Mouse (Mus musculus) forebrain, embryonic 13.5 days (tissue): ENCODE results near the gene Grap2. TPM values are rescaled to one million over a fixed set of nuclear protein-coding genes. Genes with fewer than 3 reads are reported as not detected.

Experiments used
- ATAC-seq: fragments of 200-750 bp; cut with Nextera tagmentation; 2 replicates; pipeline ENCODE4 v1.8.0; 2017
- H3K27ac ChIP-seq: fragments of 300-500 bp; sonication (generic); 2 replicates; pipeline ENCODE4 v1.5.1; 2015; ENCODE audit warnings: inconsistent platforms, mild to moderate bottlenecking, moderate library complexity
- H3K27me3 ChIP-seq: fragments of 300-500 bp; sonication (generic); 2 replicates; pipeline ENCODE4 v1.6.1; 2015; ENCODE audit warnings: mild to moderate bottlenecking, inconsistent platforms
- H3K36me3 ChIP-seq: fragments of 300-500 bp; sonication (generic); 2 replicates; pipeline ENCODE4 v1.6.1; 2015; ENCODE audit warnings: mild to moderate bottlenecking, inconsistent platforms; ENCODE audit not compliant: poor library complexity, severe bottlenecking
- H3K4me1 ChIP-seq: fragments of 300-500 bp; sonication (generic); 2 replicates; pipeline ENCODE4 v1.6.1; 2015; ENCODE audit warnings: inconsistent platforms
- H3K4me2 ChIP-seq: fragments of 300-500 bp; sonication (generic); 2 replicates; pipeline ENCODE4 v1.6.1; 2015; ENCODE audit warnings: inconsistent platforms, mild to moderate bottlenecking, moderate library complexity
- H3K4me3 ChIP-seq: fragments of 300-500 bp; sonication (generic); 2 replicates; pipeline ENCODE4 v1.5.1; 2015; ENCODE audit warnings: mild to moderate bottlenecking, inconsistent platforms
- H3K9ac ChIP-seq: fragments of 300-500 bp; sonication (generic); 2 replicates; pipeline ENCODE4 v1.6.1; 2015; ENCODE audit warnings: mild to moderate bottlenecking, inconsistent platforms
- H3K9me3 ChIP-seq: fragments of 300-500 bp; sonication (generic); replicated peaks from 2 replicates; pipeline ENCODE4 v1.6.1; 2016; ENCODE audit warnings: inconsistent platforms
- WGBS: fragments of 180-500 bp; shearing (Covaris S2); methylation state at CpG from one replicate; pipeline ENCODE4 v1.1.7; 2015; 5-methylcytosine and 5-hydroxymethylcytosine counted together
- polyA plus RNA-seq: library from polyadenylated mRNA; unstranded; fragments of >200 nt; fragmentation: Nextera tagmentation; extraction: Ambion mirVana; gene quantifications from 2 replicates; pipeline ENCODE4 v1.2.1, GENCODE M21; 2015

Gene Grap2
- polyA plus RNA-seq, 1 experiment from 2014 or later, result 0.26 TPM

DNA sequence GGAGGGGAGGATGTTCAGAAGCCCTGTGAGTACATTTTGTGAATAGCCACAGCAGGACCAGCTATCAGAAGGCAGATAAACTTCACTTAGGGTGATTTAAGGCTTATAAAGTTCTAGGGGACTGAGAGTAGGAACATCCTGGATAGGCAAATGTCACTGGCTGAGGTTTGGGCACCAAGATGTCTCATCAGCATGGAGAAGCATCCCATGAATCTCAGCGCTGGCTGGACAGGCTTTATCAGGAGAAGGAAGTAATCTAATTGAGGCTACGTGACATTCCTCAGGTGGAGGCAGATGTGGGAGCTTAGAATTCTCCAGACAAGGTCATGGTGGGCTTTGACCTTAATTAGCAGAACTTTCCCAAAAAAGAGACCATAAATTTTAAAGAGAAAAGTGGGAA, 16.4 kb upstream of the Grap2 start:
- no peak overlapping the region for H3K9ac ChIP-seq
- H3K27me3 ChIP-seq, result no peaks in the 10 kb centered on the region
- WGBS, result 80% methylated on average over 2 of the region's 2 CpGs
- H3K9me3 ChIP-seq, result no peaks in the 10 kb centered on the region
- no peaks in the 10 kb centered on the region for H3K4me1 ChIP-seq
- no peak overlapping the region for H3K27ac ChIP-seq
- no peak for ATAC-seq
- H3K4me2 ChIP-seq, result no peak overlapping the region
- no peak overlapping the region for H3K4me3 ChIP-seq
- H3K36me3 ChIP-seq, result no peaks in the 10 kb centered on the region

DNA sequence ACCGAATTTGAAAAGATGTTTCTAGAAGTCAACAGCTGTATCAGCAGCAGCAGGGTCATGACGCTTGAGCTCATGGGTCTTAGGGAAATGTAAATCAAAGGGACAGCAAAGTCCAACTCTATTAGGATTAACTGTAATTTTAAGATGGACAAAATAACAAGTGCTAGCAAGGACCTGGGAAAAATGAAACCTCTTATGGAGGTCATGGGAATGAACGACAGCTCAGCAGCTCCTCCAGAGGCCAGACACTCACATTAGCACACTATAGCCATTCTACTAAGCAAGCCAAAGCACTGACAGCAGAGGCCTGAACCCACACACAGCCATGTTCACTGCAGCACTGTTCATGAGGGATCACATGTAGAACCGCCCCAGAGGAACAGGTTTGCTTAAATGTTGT, 14.6 kb upstream of the Grap2 start:
- no peak for ATAC-seq
- H3K27ac ChIP-seq, result no peak overlapping the region
- no peaks in the 10 kb centered on the region for H3K27me3 ChIP-seq
- H3K9ac ChIP-seq, result no peak overlapping the region
- no peak overlapping the region for H3K4me3 ChIP-seq
- no peaks in the 10 kb centered on the region for H3K9me3 ChIP-seq
- WGBS, result 75% methylated on average over 4 of the region's 4 CpGs
- H3K4me2 ChIP-seq, result no peak overlapping the region
- H3K4me1 ChIP-seq, result 0 out of 2 replicates have a peak, but pooled peaks cover 3% of the 10 kb centered on the region
- H3K36me3 ChIP-seq, result no peaks in the 10 kb centered on the region

DNA sequence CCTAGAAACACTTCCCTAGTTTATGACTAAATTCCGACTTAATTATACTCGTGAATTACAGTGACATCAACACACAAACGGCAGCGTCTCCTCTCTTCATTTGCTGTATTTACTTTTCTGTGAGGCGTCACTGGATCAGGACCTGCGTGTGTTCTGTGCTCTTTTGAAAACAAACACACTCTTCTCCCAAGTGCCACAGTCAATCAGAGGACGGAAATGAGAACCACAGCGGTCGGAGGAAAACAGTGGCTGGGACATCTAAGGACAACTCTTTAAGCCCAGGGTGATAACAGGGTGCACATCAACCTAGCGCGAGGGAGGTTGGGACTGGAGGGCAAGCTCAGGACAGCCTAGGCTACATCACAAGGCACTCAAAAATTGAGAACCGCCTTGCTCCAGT, 12.9 kb upstream of the Grap2 start:
- H3K4me1 ChIP-seq, result 0 out of 2 replicates have a peak, but pooled peaks cover 3% of the 10 kb centered on the region
- H3K36me3 ChIP-seq, result no peaks in the 10 kb centered on the region
- H3K4me2 ChIP-seq, result no peak overlapping the region
- 82% methylated on average over 12 of the region's 12 CpGs for WGBS
- H3K4me3 ChIP-seq, result no peak overlapping the region
- no peaks in the 10 kb centered on the region for H3K27me3 ChIP-seq
- H3K27ac ChIP-seq, result no peak overlapping the region
- no peak for ATAC-seq
- H3K9ac ChIP-seq, result no peak overlapping the region
- H3K9me3 ChIP-seq, result no peaks in the 10 kb centered on the region

DNA sequence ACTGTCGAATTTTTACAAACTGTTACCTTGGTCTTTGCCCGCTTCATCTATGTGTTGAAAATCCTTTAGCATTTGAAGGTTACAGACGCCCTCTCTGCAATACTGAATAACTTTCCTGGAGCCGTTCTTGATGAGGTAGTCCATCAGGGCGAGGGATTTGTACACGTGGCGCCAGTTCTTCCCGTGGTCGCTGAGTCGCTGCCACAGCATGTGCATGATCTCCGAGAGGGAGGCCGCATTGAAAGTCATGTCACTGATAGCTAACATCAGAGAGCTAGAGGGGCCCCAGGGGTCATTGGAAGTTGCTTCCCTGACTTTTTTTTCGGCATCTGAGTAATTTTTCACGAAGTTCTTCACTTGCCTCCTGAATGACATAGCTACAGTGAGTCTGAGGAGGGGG, 12.4 kb upstream of the Grap2 start:
- Histone ChIP-seq H3K9me3 (no peaks in the 10 kb centered on the region), H3K27me3 (no peaks in the 10 kb centered on the region), H3K9ac (no peak overlapping the region), H3K4me3 (no peak overlapping the region), H3K27ac (no peak overlapping the region), H3K36me3 (no peaks in the 10 kb centered on the region), H3K4me1 (0 out of 2 replicates have a peak, but pooled peaks cover 3% of the 10 kb centered on the region), H3K4me2 (no peak overlapping the region)
- ATAC-seq, result no peak
- 73% methylated on average over 14 of the region's 14 CpGs for WGBS

DNA sequence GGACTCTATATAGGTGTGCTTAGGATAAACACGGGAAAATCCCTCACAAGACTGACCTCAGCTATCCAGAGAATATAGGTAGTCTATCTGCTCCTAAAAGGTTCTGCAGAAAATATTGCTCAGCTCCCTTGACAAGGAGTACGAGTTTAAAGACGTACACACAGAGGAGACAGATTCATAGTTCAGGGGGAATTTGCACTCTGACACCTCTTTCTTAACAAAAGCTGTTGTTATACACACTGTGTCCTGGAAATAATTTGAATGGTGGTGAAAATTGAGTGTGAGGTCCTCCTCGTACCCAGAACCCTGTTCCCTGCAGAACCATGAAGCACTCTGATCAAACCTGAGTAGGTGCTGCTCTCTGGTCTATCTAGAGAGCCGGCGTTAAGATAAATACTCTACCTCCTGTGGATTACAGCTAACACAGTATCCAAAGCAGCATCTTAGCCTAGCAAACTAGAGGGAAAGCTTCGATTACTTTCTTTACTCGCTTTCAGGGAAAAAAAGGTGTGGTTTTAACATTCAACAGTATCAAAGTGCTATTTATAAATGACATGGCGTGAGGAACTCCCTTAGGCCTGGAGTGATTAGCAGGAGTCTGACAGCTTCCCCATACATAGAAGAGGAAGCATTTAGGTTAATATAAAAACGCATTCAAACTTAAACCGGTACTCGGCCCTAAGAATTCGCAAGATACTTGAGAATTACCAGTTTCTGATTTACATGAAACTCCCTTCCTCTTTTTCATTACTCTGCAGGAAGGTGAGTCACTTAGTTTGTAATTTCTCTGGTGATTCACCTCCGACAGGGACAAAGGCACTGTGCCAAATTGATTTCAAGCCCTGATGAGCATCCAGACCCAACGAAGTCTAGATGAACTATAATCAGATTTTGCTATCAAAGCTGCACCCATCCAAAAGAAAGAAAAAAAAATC, 11.5 kb upstream of the Grap2 start:
- H3K4me3 ChIP-seq, result no peak overlapping the region
- no peaks in the 10 kb centered on the region for H3K27me3 ChIP-seq
- no peaks in the 10 kb centered on the region for H3K9me3 ChIP-seq
- 60% methylated on average over 15 of the region's 15 CpGs for WGBS
- no peak overlapping the region for H3K27ac ChIP-seq
- no peak overlapping the region for H3K4me2 ChIP-seq
- no peak for ATAC-seq
- H3K9ac ChIP-seq, result no peak overlapping the region
- no peaks in the 10 kb centered on the region for H3K36me3 ChIP-seq
- 0 out of 2 replicates have a peak, but pooled peaks cover 3% of the 10 kb centered on the region for H3K4me1 ChIP-seq

DNA sequence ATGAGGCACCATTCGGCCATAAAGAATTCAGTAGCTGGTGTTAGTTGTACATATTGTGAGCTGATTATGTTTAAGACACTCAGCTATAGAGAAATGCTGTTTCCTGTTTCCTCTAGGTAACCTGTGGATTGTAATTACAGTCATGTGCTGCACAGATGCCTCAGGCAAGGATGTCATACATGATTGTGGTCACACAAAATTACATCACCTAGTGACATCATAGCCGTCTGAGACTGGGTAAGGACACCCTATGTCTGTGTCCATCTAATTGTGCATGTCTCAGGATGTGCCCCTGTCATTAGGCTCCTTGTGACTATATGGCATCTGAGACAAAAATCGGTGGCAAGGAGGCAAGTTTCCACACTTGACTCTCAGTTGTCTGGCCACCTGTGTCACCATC, 9.9 kb upstream of the Grap2 start:
- no peaks in the 10 kb centered on the region for H3K27me3 ChIP-seq
- H3K4me1 ChIP-seq, result 0 out of 2 replicates have a peak, but pooled peaks cover 3% of the 10 kb centered on the region
- no peak overlapping the region for H3K4me3 ChIP-seq
- H3K9ac ChIP-seq, result no peak overlapping the region
- H3K36me3 ChIP-seq, result no peaks in the 10 kb centered on the region
- no peak for ATAC-seq
- 84% methylated on average over 3 of the region's 3 CpGs for WGBS
- no peak overlapping the region for H3K4me2 ChIP-seq
- no peak overlapping the region for H3K27ac ChIP-seq
- no peaks in the 10 kb centered on the region for H3K9me3 ChIP-seq

DNA sequence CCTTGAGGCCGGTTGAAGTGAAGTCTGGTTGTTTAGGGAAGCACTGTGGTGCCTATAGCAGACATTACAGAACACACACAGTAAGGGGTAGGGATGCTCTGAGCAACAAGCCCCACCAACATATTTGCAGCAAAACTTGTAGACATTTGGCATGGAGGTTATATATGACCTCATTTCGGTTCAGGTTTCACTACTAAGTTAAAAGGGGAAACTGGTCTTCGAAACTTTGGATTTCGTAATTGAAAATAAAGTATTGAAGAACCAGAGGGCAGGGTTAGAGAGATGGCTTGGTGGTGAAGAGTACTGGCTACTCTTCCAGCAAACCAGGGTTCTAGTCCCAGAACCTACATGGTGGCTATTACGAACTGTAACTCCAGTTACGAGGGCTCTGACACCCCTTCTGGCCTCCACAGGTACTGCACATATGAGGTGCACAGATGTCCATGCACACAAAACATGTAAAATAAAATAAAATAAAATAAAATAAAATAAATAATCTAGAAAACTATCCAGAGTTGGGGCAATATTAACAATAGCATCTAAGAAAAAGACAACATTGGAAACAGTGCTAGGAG, 8.7 kb upstream of the Grap2 start:
- no peak overlapping the region for H3K9ac ChIP-seq
- 91% methylated on average over 6 of the region's 6 CpGs for WGBS
- no peaks in the 10 kb centered on the region for H3K27me3 ChIP-seq

DNA sequence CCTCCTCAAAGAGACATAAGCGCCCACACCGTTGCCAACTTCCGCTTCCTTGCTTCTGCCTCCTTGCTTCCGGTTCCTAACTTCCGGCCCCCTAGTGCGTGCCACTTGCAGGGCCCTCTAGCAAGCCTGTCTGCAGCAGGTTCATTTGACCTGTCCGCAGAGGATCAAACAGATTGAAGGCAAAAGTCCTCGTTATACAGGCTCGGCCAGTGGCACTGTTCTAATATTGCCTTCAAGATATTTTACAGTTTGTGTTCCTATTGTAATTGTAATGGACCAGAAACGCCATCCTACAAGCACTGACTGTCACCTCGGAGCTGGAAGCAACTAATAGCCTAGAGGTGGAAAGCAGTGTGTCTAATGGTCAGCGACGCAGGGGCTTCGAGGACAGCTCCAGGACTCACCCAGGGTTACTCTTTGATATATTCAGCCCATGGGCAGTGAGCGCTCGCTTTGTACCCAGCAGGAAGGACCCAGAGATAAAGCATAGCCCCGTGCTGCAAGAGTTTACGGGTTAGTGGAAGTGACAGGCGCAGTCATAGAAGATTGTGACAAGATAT, 7.2 kb upstream of the Grap2 start, which contains the start of gene Enthd1:
TSS of gene Enthd1 (minus strand) at position 51 of the 560 bp plus-strand sequence.
- Histone ChIP-seq H3K27me3 (no peaks in the 10 kb centered on the region), H3K9ac (no peak within 1 kb of the TSS), H3K9me3 (no peaks in the 10 kb centered on the region), H3K27ac (no peak within 1 kb of the TSS), H3K4me1 (0 out of 2 replicates have a peak, but pooled peaks cover 3% of the 10 kb centered on the region), H3K36me3 (no peaks in the 10 kb centered on the region), H3K4me3 (no peak within 1 kb of the TSS), H3K4me2 (no peak within 1 kb of the TSS)
- ATAC-seq, result no peak
- 79% methylated on average over 19 of the region's 19 CpGs for WGBS

More for the DNA sequence above, 8.7 kb upstream of the Grap2 start:
- Histone ChIP-seq H3K9me3 (no peaks in the 10 kb centered on the region), H3K36me3 (no peaks in the 10 kb centered on the region), H3K4me3 (no peak overlapping the region), H3K4me2 (no peak overlapping the region), H3K27ac (no peak overlapping the region), H3K4me1 (0 out of 2 replicates have a peak, but pooled peaks cover 3% of the 10 kb centered on the region)
- no peak for ATAC-seq

DNA sequence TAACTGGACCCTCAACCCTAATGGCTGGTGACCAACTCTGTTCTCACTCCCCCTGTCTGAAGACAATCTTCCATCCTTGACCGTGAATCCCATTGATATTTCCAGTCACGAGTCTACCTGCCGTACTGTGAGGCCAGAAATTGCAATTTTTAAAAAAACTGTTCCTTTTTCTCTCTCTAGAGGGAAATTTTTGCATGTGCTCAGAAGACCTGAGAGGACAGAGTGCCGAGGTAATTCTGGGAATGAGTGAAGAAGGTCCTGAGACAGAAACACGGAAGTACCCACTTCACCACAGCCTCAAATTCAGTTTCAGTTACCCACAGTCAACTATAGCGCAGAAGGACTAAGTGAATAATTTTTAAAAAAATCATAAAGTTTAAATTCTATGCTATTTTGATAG, 5.7 kb upstream of the Grap2 start:
- H3K4me1 ChIP-seq, result no peaks in the 10 kb centered on the region
- no peaks in the 10 kb centered on the region for H3K9me3 ChIP-seq
- 90% methylated on average over 6 of the region's 6 CpGs for WGBS
- no peak overlapping the region for H3K27ac ChIP-seq
- no peak overlapping the region for H3K4me3 ChIP-seq
- no peaks in the 10 kb centered on the region for H3K27me3 ChIP-seq
- no peak overlapping the region for H3K4me2 ChIP-seq
- no peak for ATAC-seq
- no peaks in the 10 kb centered on the region for H3K36me3 ChIP-seq
- H3K9ac ChIP-seq, result no peak overlapping the region

DNA sequence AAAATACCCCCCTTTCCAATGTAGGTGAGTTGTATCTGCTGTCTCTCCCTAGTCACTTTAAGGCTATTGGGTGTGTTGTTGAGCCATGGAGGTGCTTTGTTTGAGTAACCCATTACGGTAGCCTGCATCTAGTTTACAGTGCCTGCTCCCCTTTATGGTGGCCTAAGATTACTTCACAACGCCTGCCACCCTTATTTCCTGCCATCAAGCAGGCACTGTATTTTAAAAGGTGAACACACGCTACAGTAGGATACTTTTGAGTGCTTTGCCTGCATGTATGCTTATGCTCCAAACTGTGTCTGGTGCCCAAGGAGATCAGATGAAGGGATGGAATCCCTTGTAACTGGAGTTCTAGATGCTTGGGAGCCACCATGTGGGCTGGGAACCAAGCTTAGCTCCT, 5.3 kb upstream of the Grap2 start:
- 93% methylated on average over 3 of the region's 3 CpGs for WGBS
- Histone ChIP-seq H3K27ac (no peak overlapping the region), H3K4me3 (no peak overlapping the region), H3K9me3 (no peaks in the 10 kb centered on the region), H3K4me1 (no peaks in the 10 kb centered on the region), H3K4me2 (no peak overlapping the region), H3K27me3 (no peaks in the 10 kb centered on the region), H3K36me3 (no peaks in the 10 kb centered on the region), H3K9ac (no peak overlapping the region)
- no peak for ATAC-seq

DNA sequence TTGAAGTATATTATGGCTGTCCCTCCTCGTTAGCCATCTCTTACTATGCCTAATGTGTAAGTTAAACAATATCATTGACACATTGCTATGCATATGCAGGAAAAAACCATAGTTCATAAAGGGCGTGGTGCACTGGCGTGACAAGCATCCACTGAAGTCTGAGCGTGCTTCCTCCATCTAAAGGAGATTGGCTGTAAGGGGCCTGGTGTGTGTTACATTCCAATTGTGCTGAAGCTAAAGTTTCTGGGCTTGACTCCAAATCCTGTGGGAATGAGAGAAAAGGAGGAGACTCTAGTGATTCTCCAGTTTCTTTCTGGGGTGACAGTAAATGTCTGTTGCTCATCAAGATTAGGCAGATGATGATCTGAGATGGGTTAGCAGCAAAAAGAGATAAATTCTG, 4.7 kb upstream of the Grap2 start:
- no peak overlapping the region for H3K4me3 ChIP-seq
- no peaks in the 10 kb centered on the region for H3K27me3 ChIP-seq
- H3K4me1 ChIP-seq, result no peaks in the 10 kb centered on the region
- H3K27ac ChIP-seq, result no peak overlapping the region
- no peak overlapping the region for H3K9ac ChIP-seq
- no peaks in the 10 kb centered on the region for H3K36me3 ChIP-seq
- no peak overlapping the region for H3K4me2 ChIP-seq
- ATAC-seq, result no peak
- WGBS, result 75% methylated on average over 4 of the region's 4 CpGs
- H3K9me3 ChIP-seq, result no peaks in the 10 kb centered on the region

DNA sequence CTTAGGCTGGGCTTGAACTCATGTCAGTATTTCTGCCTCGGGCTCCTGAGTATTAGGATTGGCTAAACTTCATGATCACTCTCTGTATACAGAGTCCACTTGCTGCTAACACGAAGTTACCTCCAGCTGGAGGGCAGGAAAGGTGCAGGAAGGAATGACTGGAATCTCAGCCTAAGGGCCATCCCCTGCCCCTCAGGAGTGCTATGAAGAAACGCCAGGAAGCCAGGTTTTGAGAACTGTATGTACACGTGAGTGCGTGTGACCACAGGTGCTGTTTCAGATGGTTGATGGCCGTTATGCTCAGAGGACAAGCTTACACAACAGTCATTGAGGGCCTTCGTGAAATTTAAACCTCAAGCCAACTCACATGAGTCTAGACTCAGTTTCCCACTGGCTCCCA, 3.2 kb upstream of the Grap2 start:
- ATAC-seq, result no peak
- Histone ChIP-seq H3K4me1 (no peaks in the 10 kb centered on the region), H3K9ac (no peak overlapping the region), H3K9me3 (no peaks in the 10 kb centered on the region), H3K4me3 (no peak overlapping the region), H3K36me3 (no peaks in the 10 kb centered on the region), H3K27me3 (no peaks in the 10 kb centered on the region), H3K4me2 (no peak overlapping the region), H3K27ac (no peak overlapping the region)
- WGBS, result 87% methylated on average over 7 of the region's 7 CpGs
